Mouse (Mus musculus) hindbrain, embryonic 15.5 days (tissue): ENCODE results near the gene Slc38a6. TPM values are rescaled to one million over a fixed set of nuclear protein-coding genes. Genes with fewer than 3 reads are reported as not detected.
A peak's percentile ranks its signal among the peaks of the same experiment; 100 is the strongest.

Source experiments
- ATAC-seq: fragments of 200-750 bp; cut with Nextera tagmentation; 2 replicates; pipeline ENCODE4 v1.8.0; 2017; ENCODE audit warnings: low read depth, moderate number of reproducible peaks, moderate TSS enrichment; ENCODE audit not compliant: low FRiP score
- H3K27ac ChIP-seq: fragments of 300-500 bp; sonication (generic); replicated peaks from 2 replicates; pipeline ENCODE4 v1.5.1; 2015; ENCODE audit warnings: mild to moderate bottlenecking, inconsistent platforms
- H3K27me3 ChIP-seq: fragments of 300-500 bp; sonication (generic); 2 replicates; pipeline ENCODE4 v1.6.1; 2015; ENCODE audit warnings: control low read depth, inconsistent platforms
- H3K36me3 ChIP-seq: fragments of 300-500 bp; sonication (generic); 2 replicates; pipeline ENCODE4 v1.6.1; 2015; ENCODE audit warnings: control low read depth, inconsistent platforms
- H3K4me1 ChIP-seq: fragments of 300-500 bp; sonication (generic); replicated peaks from 2 replicates; pipeline ENCODE4 v1.6.1; 2015; ENCODE audit warnings: control low read depth, inconsistent platforms
- H3K4me2 ChIP-seq: fragments of 300-500 bp; sonication (generic); 2 replicates; pipeline ENCODE4 v1.6.1; 2015; ENCODE audit warnings: moderate library complexity, mild to moderate bottlenecking, inconsistent platforms
- H3K4me3 ChIP-seq: fragments of 300-500 bp; sonication (generic); 2 replicates; pipeline ENCODE4 v1.5.1; 2015; ENCODE audit warnings: mild to moderate bottlenecking, inconsistent platforms
- H3K9ac ChIP-seq: fragments of 300-500 bp; sonication (generic); 2 replicates; pipeline ENCODE4 v1.6.1; 2015; ENCODE audit warnings: inconsistent platforms
- H3K9me3 ChIP-seq: fragments of 300-500 bp; sonication (generic); 2 replicates; pipeline ENCODE4 v1.6.1; 2016; ENCODE audit warnings: control low read depth, inconsistent platforms
- WGBS: fragments of 180-500 bp; shearing (Covaris S2); methylation state at CpG from one replicate; pipeline ENCODE4 v1.1.7; 2015; 5-methylcytosine and 5-hydroxymethylcytosine counted together
- polyA plus RNA-seq: library from polyadenylated mRNA; unstranded; fragments of >200 nt; fragmentation: Nextera tagmentation; extraction: Ambion mirVana; gene quantifications from 2 replicates; pipeline ENCODE4 v1.2.1, GENCODE M21; 2015

Gene Slc38a6
- polyA plus RNA-seq, result 9.1 and 12.1 TPM in 2 replicates

- Histone ChIP-seq H3K4me1 (peaks cover 33% of the 10 kb centered on the region), H3K9ac (peak within 1 kb of the TSS; percentile 92), H3K36me3 (peaks cover 10% of the 10 kb centered on the region), H3K9me3 (no peaks in the 10 kb centered on the region), H3K4me2 (peak within 1 kb of the TSS; percentile 79), H3K4me3 (peak within 1 kb of the TSS; percentile 92), H3K27ac (peak within 1 kb of the TSS; percentile 84), H3K27me3 (no peaks in the 10 kb centered on the region)
- peak; percentile 98 for ATAC-seq
- under 1% methylated on average over 53 of the region's 53 CpGs for WGBS
Observed at GRCm38 (mm10) chr12:73286287-73287092, at the start of gene Slc38a6, which contains the start of gene Trmt5. Gene Slc38a6, plus strand, starts transcription at chr12:73286779. Gene Trmt5, minus strand, starts transcription at chr12:73286710.

GRCm38 (mm10) chr12:73241960-73242359 lies 44.6 kb upstream of the Slc38a6 start:
- Histone ChIP-seq H3K9ac (no peak overlapping the region), H3K9me3 (no peaks in the 10 kb centered on the region), H3K4me3 (no peak overlapping the region), H3K4me1 (no peaks in the 10 kb centered on the region), H3K27me3 (no peaks in the 10 kb centered on the region), H3K36me3 (no peaks in the 10 kb centered on the region), H3K4me2 (no peak overlapping the region), H3K27ac (no peak overlapping the region)
- peak; percentile 68; the same call in 1 of the 2 replicates for ATAC-seq
- WGBS, result 28% methylated on average over 10 of the region's 10 CpGs

- Histone ChIP-seq H3K4me3 (no peak overlapping the region), H3K27me3 (no peaks in the 10 kb centered on the region), H3K4me1 (no peaks in the 10 kb centered on the region), H3K9ac (no peak overlapping the region), H3K9me3 (no peaks in the 10 kb centered on the region), H3K4me2 (no peak overlapping the region), H3K36me3 (no peaks in the 10 kb centered on the region), H3K27ac (no peak overlapping the region)
- ATAC-seq, result no peak
- 81% methylated on average over 5 of the region's 5 CpGs for WGBS
Observed at GRCm38 (mm10) chr12:73245687-73246086, 40.9 kb upstream of the Slc38a6 start.

- H3K4me1 ChIP-seq, result no peaks in the 10 kb centered on the region
- no peaks in the 10 kb centered on the region for H3K9me3 ChIP-seq
- no peaks in the 10 kb centered on the region for H3K27me3 ChIP-seq
- 71% methylated on average over 2 of the region's 2 CpGs for WGBS
- H3K9ac ChIP-seq, result no peak overlapping the region
- no peak overlapping the region for H3K4me2 ChIP-seq
- no peaks in the 10 kb centered on the region for H3K36me3 ChIP-seq
- ATAC-seq, result no peak
- no peak overlapping the region for H3K4me3 ChIP-seq
- no peak overlapping the region for H3K27ac ChIP-seq
Observed at GRCm38 (mm10) chr12:73255006-73255405, 31.6 kb upstream of the Slc38a6 start.

- Histone ChIP-seq H3K27me3 (no peaks in the 10 kb centered on the region), H3K4me1 (no peaks in the 10 kb centered on the region), H3K36me3 (no peaks in the 10 kb centered on the region), H3K27ac (no peak overlapping the region), H3K9ac (no peak overlapping the region), H3K4me3 (no peak overlapping the region), H3K9me3 (no peaks in the 10 kb centered on the region), H3K4me2 (no peak overlapping the region)
- 97% methylated on average over 6 of the region's 6 CpGs for WGBS
- no peak for ATAC-seq
Observed at GRCm38 (mm10) chr12:73259269-73259668, 27.3 kb upstream of the Slc38a6 start.

GRCm38 (mm10) chr12:73260339-73260738 lies 26.2 kb upstream of the Slc38a6 start:
- Histone ChIP-seq H3K36me3 (no peaks in the 10 kb centered on the region), H3K4me3 (no peak overlapping the region), H3K27me3 (no peaks in the 10 kb centered on the region), H3K4me2 (no peak overlapping the region), H3K4me1 (no peaks in the 10 kb centered on the region), H3K27ac (no peak overlapping the region), H3K9me3 (no peaks in the 10 kb centered on the region), H3K9ac (no peak overlapping the region)
- ATAC-seq, result no peak
- WGBS, result 98% methylated on average over 1 of the region's 1 CpGs

- Histone ChIP-seq H3K4me2 (no peak overlapping the region), H3K9me3 (no peaks in the 10 kb centered on the region), H3K4me1 (no peaks in the 10 kb centered on the region), H3K27ac (no peak overlapping the region), H3K4me3 (no peak overlapping the region), H3K36me3 (no peaks in the 10 kb centered on the region), H3K27me3 (no peaks in the 10 kb centered on the region), H3K9ac (no peak overlapping the region)
- no peak for ATAC-seq
- 65% methylated on average over 3 of the region's 3 CpGs for WGBS
Observed at GRCm38 (mm10) chr12:73265381-73265978, 21.1 kb upstream of the Slc38a6 start.

GRCm38 (mm10) chr12:73266597-73266996 lies 20.0 kb upstream of the Slc38a6 start:
- H3K4me3 ChIP-seq, result no peak overlapping the region
- H3K4me1 ChIP-seq, result no peaks in the 10 kb centered on the region
- no peak overlapping the region for H3K9ac ChIP-seq
- H3K36me3 ChIP-seq, result no peaks in the 10 kb centered on the region
- no peak overlapping the region for H3K4me2 ChIP-seq
- 87% methylated on average over 1 of the region's 1 CpGs for WGBS
- ATAC-seq, result no peak
- no peaks in the 10 kb centered on the region for H3K9me3 ChIP-seq
- H3K27ac ChIP-seq, result no peak overlapping the region
- no peaks in the 10 kb centered on the region for H3K27me3 ChIP-seq

GRCm38 (mm10) chr12:73268497-73268896 lies 18.1 kb upstream of the Slc38a6 start:
- no peak overlapping the region for H3K4me2 ChIP-seq
- no peaks in the 10 kb centered on the region for H3K27me3 ChIP-seq
- no peak overlapping the region for H3K4me3 ChIP-seq
- WGBS, result 68% methylated on average over 1 of the region's 1 CpGs
- H3K36me3 ChIP-seq, result 0 out of 2 replicates have a peak, but pooled peaks cover 3% of the 10 kb centered on the region
- H3K9me3 ChIP-seq, result no peaks in the 10 kb centered on the region
- no peaks in the 10 kb centered on the region for H3K4me1 ChIP-seq
- no peak for ATAC-seq
- no peak overlapping the region for H3K9ac ChIP-seq
- no peak overlapping the region for H3K27ac ChIP-seq

- Histone ChIP-seq H3K27me3 (no peaks in the 10 kb centered on the region), H3K4me1 (no peaks in the 10 kb centered on the region), H3K9ac (no peak overlapping the region), H3K4me2 (no peak overlapping the region), H3K27ac (no peak overlapping the region), H3K4me3 (no peak overlapping the region), H3K9me3 (no peaks in the 10 kb centered on the region), H3K36me3 (peaks cover 10% of the 10 kb centered on the region; the same call in 1 of the 2 replicates)
- WGBS, result 94% methylated on average over 3 of the region's 3 CpGs
- no peak for ATAC-seq
Observed at GRCm38 (mm10) chr12:73269531-73269930, 17.0 kb upstream of the Slc38a6 start.

GRCm38 (mm10) chr12:73269933-73270332 lies 16.6 kb upstream of the Slc38a6 start:
- no peak overlapping the region for H3K4me3 ChIP-seq

GRCm38 (mm10) chr12:73274921-73275320 lies 11.7 kb upstream of the Slc38a6 start:
- H3K4me3 ChIP-seq, result no peak overlapping the region
- H3K9ac ChIP-seq, result no peak overlapping the region
- no peak overlapping the region for H3K27ac ChIP-seq
- H3K27me3 ChIP-seq, result no peaks in the 10 kb centered on the region
- 97% methylated on average over 3 of the region's 3 CpGs for WGBS
- no peak overlapping the region for H3K4me2 ChIP-seq
- 0 out of 2 replicates have a peak, but pooled peaks cover 2% of the 10 kb centered on the region for H3K9me3 ChIP-seq
- ATAC-seq, result no peak
- H3K4me1 ChIP-seq, result no peaks in the 10 kb centered on the region
- peaks cover 49% of the 10 kb centered on the region for H3K36me3 ChIP-seq

More at GRCm38 (mm10) chr12:73269933-73270332, 16.6 kb upstream of the Slc38a6 start:
- Histone ChIP-seq H3K9ac (no peak overlapping the region), H3K9me3 (no peaks in the 10 kb centered on the region), H3K36me3 (peaks cover 14% of the 10 kb centered on the region; the same call in 1 of the 2 replicates), H3K4me1 (no peaks in the 10 kb centered on the region), H3K27me3 (no peaks in the 10 kb centered on the region), H3K27ac (no peak overlapping the region), H3K4me2 (no peak overlapping the region)
- 87% methylated on average over 4 of the region's 4 CpGs for WGBS
- ATAC-seq, result no peak
